Mouse (Mus musculus): ENCODE measurements around the gene Acvr1.

GRCm38 (mm10) chr2:58470290-58470689, 96.7 kb downstream of the Acvr1 start:
- TF ChIP-seq EP300 (IDR thresholded peaks at IDR 0.05; ENCODE audit: low read depth) (no peak), CTCF (IDR thresholded peaks at IDR 0.05; ENCODE audit: low read depth) (no peak)

All from liver, postnatal 0 days (tissue).